Mouse (Mus musculus) mesoderm, embryonic 11.5 days (tissue): ENCODE results near the gene Wdr38.

Experiments
- DNase-seq: peaks from one replicate; pipeline ENCODE4 v3.0.0-alpha.2; 2012; ENCODE audit warnings: low read depth, low spot score

Gene Wdr38

GRCm38 (mm10) chr2:39048515-39048914, 51.2 kb downstream of the Wdr38 start:
- no peak for DNase-seq
